Mouse (Mus musculus): ENCODE data around the gene Mier1. TPM values are rescaled to one million over a fixed set of nuclear protein-coding genes. Genes with fewer than 3 reads are reported as not detected.

Mier1 gene
- 23.6 and 26.5 TPM in 2 replicates for polyA plus RNA-seq (2015; fragmentation: Nextera tagmentation; extraction: Ambion mirVana)

DNA sequence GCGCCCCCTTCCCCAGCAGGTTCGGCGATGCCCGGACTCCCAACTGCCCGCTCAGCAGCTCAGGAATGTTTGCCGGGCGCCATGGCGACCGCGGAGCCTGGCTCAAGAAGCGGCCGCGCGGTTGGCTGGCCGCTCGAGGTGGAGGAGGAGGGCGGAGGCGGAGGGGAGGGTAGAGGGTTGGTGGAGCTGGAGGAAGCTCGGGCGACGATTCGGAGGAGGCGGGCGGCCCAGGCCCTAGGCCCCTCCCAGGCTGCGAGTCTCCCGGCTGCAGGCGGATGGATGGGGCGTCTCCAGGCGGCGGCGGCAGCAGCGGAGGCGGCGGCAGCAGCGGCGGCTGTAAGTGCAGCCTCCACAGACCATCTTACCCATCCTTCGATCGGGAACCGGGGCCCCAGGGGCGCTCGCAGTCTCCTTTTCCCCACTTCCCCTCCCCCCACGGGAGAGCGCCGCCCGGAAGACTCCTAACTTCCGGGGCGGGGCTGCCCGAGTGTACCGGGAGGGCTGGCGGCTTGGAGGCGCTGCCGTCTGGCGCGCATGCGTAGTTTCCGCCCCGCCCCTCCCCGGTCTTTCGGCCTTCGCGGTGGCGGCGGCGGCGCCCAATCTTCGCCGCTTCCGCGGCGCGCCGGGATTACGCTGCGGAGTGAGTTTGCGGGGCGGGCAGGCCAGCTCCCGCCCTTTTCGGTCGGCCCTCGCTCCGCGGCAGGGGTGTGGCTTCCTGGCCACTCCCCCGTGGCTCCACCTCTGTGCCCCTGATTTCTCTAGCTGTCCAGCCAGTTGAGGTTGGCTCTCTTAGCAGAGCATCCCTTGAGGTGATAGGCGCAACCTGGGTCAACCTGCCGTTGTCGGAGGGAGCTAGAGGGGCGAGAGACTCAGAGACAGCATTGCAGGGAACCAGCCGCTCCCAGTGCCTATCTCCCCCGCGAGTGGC, at the start of gene Mier1, which contains the start of gene Wdr78:
Mier1 (plus strand) TSS at position 207 of the 928 bp plus-strand sequence.
Wdr78 (minus strand) TSS at position 372 of the 928 bp plus-strand sequence.
- Histone ChIP-seq H3K9ac (ENCODE audit: low read depth, low read length) (peak within 1 kb of the TSS; percentile 93), H3K27me3 (ENCODE audit: control insufficient read depth, insufficient read depth, low read depth, low read length) (no peaks in the 10 kb centered on the region), H3K27ac (ENCODE audit: low read length) (peak within 1 kb of the TSS; percentile 99), H3K4me3 (ENCODE audit: low read depth, low read length) (peak within 1 kb of the TSS; percentile 91), H3K4me2 (ENCODE audit: low read depth, low read length) (peak within 1 kb of the TSS; percentile 94), H3K4me1 (ENCODE audit: control insufficient read depth, low read depth, low read length) (peaks cover 22% of the 10 kb centered on the region), H3K36me3 (ENCODE audit: control insufficient read depth, insufficient read depth) (no peaks in the 10 kb centered on the region), H3K9me3 (replicated peaks; ENCODE audit: control insufficient read depth, low read length) (no peaks in the 10 kb centered on the region)
- WGBS (ENCODE audit: insufficient replicate concordance): under 1% methylated on average over 80 of the region's 90 CpGs
- peak; percentile 96 for ATAC-seq (ENCODE audit: low read depth)

DNA sequence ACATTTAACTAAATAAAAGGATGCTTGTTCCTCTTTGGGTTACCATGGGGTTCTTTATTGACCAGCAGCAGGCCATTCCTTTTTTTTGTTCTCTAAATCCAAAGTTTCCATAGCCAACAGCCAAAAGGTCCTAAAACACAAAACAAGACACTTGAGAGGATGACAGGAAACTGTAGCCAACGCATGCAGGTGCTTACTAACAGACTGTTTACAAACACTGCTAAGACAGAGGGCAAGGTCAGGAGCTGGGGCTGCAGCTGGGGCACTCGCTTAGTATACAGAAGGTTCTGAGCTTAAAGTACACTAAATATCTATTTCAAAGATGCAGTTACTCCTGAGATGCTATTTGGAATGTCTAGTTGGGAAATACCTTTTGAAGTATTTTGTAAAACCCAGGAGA, 49.8 kb upstream of the Mier1 start:
- Histone ChIP-seq H3K4me2 (ENCODE audit: low read depth, low read length) (no peak overlapping the region), H3K4me3 (ENCODE audit: low read depth, low read length) (no peak overlapping the region), H3K9me3 (replicated peaks; ENCODE audit: control insufficient read depth, low read length) (no peaks in the 10 kb centered on the region), H3K9ac (ENCODE audit: low read depth, low read length) (no peak overlapping the region), H3K27me3 (ENCODE audit: control insufficient read depth, insufficient read depth, low read depth, low read length) (no peaks in the 10 kb centered on the region), H3K4me1 (ENCODE audit: control insufficient read depth, low read depth, low read length) (no peaks in the 10 kb centered on the region), H3K27ac (ENCODE audit: low read length) (no peak overlapping the region), H3K36me3 (ENCODE audit: control insufficient read depth, insufficient read depth) (no peaks in the 10 kb centered on the region)
- WGBS (ENCODE audit: insufficient replicate concordance): 57% methylated on average over 2 of the region's 2 CpGs
- ATAC-seq (ENCODE audit: low read depth): no peak

DNA sequence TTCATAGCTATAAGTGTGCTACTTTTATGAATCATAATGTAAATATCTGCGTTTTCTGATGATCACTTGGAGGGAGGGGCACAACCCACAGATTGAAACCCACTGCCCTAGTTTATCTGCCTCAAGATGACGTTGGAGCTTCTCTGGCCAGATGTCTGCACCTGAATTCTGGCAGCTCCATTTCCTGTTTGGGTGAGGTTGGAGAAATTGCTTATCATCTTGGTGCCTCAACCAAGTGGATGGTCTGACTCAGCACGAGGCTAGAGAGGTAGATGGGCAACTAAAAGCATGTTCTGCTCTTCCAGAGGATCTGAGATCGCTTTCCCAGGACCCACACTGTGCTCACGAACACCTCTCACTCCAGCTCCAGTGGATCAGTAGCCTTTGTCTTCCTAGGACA, 49.2 kb upstream of the Mier1 start:
- Histone ChIP-seq H3K9ac (ENCODE audit: low read depth, low read length) (no peak overlapping the region), H3K27ac (ENCODE audit: low read length) (no peak overlapping the region), H3K36me3 (ENCODE audit: control insufficient read depth, insufficient read depth) (no peaks in the 10 kb centered on the region), H3K9me3 (replicated peaks; ENCODE audit: control insufficient read depth, low read length) (no peaks in the 10 kb centered on the region), H3K4me2 (ENCODE audit: low read depth, low read length) (no peak overlapping the region), H3K4me3 (ENCODE audit: low read depth, low read length) (no peak overlapping the region), H3K4me1 (ENCODE audit: control insufficient read depth, low read depth, low read length) (no peaks in the 10 kb centered on the region), H3K27me3 (ENCODE audit: control insufficient read depth, insufficient read depth, low read depth, low read length) (no peaks in the 10 kb centered on the region)
- no peak for ATAC-seq (ENCODE audit: low read depth)
- WGBS (ENCODE audit: insufficient replicate concordance): 37% methylated on average over 5 of the region's 5 CpGs

DNA sequence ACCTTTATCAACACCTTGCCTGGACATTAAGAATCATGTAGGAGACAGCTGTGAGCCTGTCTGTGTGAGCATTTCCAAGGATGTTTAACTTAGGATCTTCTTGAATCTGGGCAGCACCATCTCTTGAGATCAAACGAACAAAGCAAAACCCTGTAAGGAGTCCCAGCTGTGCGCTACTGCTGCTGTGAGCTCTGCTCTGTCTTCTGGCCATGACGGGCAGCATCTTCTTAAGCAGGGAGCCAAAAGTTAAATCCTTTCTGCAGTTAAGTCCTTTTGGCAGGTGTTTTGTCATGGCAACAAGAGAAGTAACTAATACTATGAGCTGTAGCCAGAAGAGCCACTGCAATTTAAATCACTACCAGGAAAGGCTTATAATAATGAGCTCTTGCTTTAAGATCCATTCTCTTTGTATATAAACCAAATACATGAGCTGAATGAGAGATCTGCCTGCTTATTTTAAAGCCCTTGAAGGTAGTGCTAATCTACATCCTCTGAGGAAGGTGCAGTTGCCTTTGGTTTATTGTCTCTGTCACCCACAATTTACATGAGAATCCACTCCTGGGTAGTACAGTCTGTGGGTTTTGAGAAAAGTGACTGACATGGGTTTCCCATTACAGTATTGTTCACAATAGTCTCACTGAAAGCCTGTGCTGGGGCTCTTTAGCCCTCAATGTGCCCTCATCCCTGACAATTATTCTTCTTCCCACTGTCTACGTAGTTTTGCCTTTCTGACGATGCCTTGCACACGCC, 46.1 kb upstream of the Mier1 start:
- H3K9me3 ChIP-seq (replicated peaks; ENCODE audit: control insufficient read depth, low read length): no peaks in the 10 kb centered on the region
- no peak overlapping the region for H3K9ac ChIP-seq (ENCODE audit: low read depth, low read length)
- no peaks in the 10 kb centered on the region for H3K36me3 ChIP-seq (ENCODE audit: control insufficient read depth, insufficient read depth)
- no peak overlapping the region for H3K4me3 ChIP-seq (ENCODE audit: low read depth, low read length)
- 69% methylated on average over 6 of the region's 6 CpGs for WGBS (ENCODE audit: insufficient replicate concordance)
- ATAC-seq (ENCODE audit: low read depth): no peak
- no peaks in the 10 kb centered on the region for H3K27me3 ChIP-seq (ENCODE audit: control insufficient read depth, insufficient read depth, low read depth, low read length)
- no peaks in the 10 kb centered on the region for H3K4me1 ChIP-seq (ENCODE audit: control insufficient read depth, low read depth, low read length)
- no peak overlapping the region for H3K4me2 ChIP-seq (ENCODE audit: low read depth, low read length)
- H3K27ac ChIP-seq (ENCODE audit: low read length): no peak overlapping the region

DNA sequence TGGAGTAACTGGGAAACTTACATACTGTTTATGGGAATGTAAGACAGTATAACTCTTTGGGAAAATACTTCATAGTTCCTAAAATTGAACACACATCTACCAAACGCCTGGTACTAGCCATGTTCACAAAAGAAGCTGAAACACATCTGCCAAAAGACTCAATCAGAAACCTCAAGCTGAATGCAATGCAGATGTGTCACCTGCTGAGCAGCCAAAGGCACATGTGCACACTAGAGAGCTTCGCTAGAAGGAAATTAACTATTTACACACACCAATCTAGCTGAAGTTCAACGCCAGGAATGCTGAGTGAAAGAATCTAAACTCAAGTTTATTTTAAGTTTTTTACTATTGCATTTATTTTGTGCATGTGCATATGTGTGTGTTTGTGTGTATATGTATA, 43.6 kb upstream of the Mier1 start:
- Histone ChIP-seq H3K36me3 (ENCODE audit: control insufficient read depth, insufficient read depth) (no peaks in the 10 kb centered on the region), H3K4me1 (ENCODE audit: control insufficient read depth, low read depth, low read length) (no peaks in the 10 kb centered on the region), H3K9ac (ENCODE audit: low read depth, low read length) (no peak overlapping the region), H3K27me3 (ENCODE audit: control insufficient read depth, insufficient read depth, low read depth, low read length) (no peaks in the 10 kb centered on the region), H3K4me3 (ENCODE audit: low read depth, low read length) (no peak overlapping the region), H3K27ac (ENCODE audit: low read length) (no peak overlapping the region), H3K9me3 (replicated peaks; ENCODE audit: control insufficient read depth, low read length) (no peaks in the 10 kb centered on the region), H3K4me2 (ENCODE audit: low read depth, low read length) (no peak overlapping the region)
- 64% methylated on average over 3 of the region's 3 CpGs for WGBS (ENCODE audit: insufficient replicate concordance)
- ATAC-seq (ENCODE audit: low read depth): no peak

DNA sequence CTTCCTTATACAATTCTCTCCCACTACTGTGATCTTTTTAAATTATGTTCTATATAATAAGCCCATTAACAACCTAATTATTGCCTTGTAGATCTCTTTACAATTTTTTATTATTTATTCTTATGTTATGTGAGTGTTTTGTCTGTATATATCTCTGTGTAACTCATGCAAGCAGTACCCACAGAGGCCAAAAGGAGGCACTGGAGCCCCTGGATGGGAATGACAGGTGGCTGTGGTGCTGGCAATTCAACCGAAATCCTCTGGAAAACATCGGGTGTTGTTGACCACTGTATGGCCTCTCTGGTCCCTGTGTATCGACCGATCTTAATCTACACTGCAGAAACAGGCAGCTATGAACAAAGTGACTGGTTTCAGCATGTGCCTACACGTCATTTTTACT, 29.0 kb upstream of the Mier1 start:
- H3K9me3 ChIP-seq (replicated peaks; ENCODE audit: control insufficient read depth, low read length): no peaks in the 10 kb centered on the region
- no peaks in the 10 kb centered on the region for H3K27me3 ChIP-seq (ENCODE audit: control insufficient read depth, insufficient read depth, low read depth, low read length)
- ATAC-seq (ENCODE audit: low read depth): no peak
- H3K4me2 ChIP-seq (ENCODE audit: low read depth, low read length): no peak overlapping the region
- no peak overlapping the region for H3K27ac ChIP-seq (ENCODE audit: low read length)
- 82% methylated on average over 5 of the region's 5 CpGs for WGBS (ENCODE audit: insufficient replicate concordance)
- no peak overlapping the region for H3K9ac ChIP-seq (ENCODE audit: low read depth, low read length)
- no peaks in the 10 kb centered on the region for H3K36me3 ChIP-seq (ENCODE audit: control insufficient read depth, insufficient read depth)
- no peaks in the 10 kb centered on the region for H3K4me1 ChIP-seq (ENCODE audit: control insufficient read depth, low read depth, low read length)
- H3K4me3 ChIP-seq (ENCODE audit: low read depth, low read length): no peak overlapping the region

DNA sequence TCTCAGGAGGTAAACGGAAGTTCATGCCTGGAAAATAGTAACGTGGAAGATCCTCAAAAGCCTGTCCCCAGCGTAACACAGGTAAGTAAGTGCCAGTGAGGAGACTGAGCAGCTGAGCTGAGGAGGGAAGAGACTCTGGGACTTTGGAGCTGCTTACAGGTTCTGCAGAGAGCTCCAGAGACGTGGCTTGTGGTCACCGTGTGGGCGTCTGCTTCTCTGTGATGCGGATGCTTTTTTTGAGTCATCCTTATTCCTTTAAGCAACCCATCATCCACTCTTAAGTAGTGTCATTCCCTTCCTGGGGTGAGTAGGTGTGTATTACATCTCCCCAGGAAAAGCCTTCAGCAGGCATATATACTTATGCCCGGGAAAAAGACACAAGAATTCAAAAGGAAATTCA, 18.3 kb upstream of the Mier1 start:
- ATAC-seq (ENCODE audit: low read depth): no peak
- no peak overlapping the region for H3K9ac ChIP-seq (ENCODE audit: low read depth, low read length)
- no peaks in the 10 kb centered on the region for H3K27me3 ChIP-seq (ENCODE audit: control insufficient read depth, insufficient read depth, low read depth, low read length)
- H3K4me3 ChIP-seq (ENCODE audit: low read depth, low read length): no peak overlapping the region
- no peak overlapping the region for H3K4me2 ChIP-seq (ENCODE audit: low read depth, low read length)
- H3K9me3 ChIP-seq (replicated peaks; ENCODE audit: control insufficient read depth, low read length): no peaks in the 10 kb centered on the region
- no peak overlapping the region for H3K27ac ChIP-seq (ENCODE audit: low read length)
- H3K4me1 ChIP-seq (ENCODE audit: control insufficient read depth, low read depth, low read length): no peaks in the 10 kb centered on the region
- no peaks in the 10 kb centered on the region for H3K36me3 ChIP-seq (ENCODE audit: control insufficient read depth, insufficient read depth)
- WGBS (ENCODE audit: insufficient replicate concordance): 65% methylated on average over 8 of the region's 8 CpGs

DNA sequence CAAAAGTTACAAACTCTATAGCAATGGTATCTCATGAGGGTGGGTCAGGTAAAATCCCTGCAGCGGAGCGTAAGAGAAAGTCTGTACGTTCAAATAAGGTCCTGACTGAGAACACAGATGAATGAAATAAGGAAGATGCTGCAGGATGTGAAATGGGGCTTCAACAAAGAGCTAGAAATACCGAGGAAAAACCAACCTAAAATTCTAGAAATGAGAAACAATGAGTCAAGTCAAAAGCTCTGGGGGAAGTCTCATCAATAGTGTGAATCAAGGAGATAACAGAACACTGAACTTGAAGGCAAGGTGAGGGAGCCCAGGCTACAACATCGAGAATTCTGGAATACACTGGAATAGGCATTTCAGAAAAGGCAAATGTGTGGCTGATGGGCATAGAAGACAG, 15.7 kb upstream of the Mier1 start:
- Histone ChIP-seq H3K9ac (ENCODE audit: low read depth, low read length) (no peak overlapping the region), H3K36me3 (ENCODE audit: control insufficient read depth, insufficient read depth) (no peaks in the 10 kb centered on the region), H3K27ac (ENCODE audit: low read length) (no peak overlapping the region), H3K4me1 (ENCODE audit: control insufficient read depth, low read depth, low read length) (no peaks in the 10 kb centered on the region), H3K9me3 (replicated peaks; ENCODE audit: control insufficient read depth, low read length) (no peaks in the 10 kb centered on the region), H3K4me2 (ENCODE audit: low read depth, low read length) (no peak overlapping the region), H3K4me3 (ENCODE audit: low read depth, low read length) (no peak overlapping the region), H3K27me3 (ENCODE audit: control insufficient read depth, insufficient read depth, low read depth, low read length) (no peaks in the 10 kb centered on the region)
- 72% methylated on average over 5 of the region's 5 CpGs for WGBS (ENCODE audit: insufficient replicate concordance)
- ATAC-seq (ENCODE audit: low read depth): no peak

DNA sequence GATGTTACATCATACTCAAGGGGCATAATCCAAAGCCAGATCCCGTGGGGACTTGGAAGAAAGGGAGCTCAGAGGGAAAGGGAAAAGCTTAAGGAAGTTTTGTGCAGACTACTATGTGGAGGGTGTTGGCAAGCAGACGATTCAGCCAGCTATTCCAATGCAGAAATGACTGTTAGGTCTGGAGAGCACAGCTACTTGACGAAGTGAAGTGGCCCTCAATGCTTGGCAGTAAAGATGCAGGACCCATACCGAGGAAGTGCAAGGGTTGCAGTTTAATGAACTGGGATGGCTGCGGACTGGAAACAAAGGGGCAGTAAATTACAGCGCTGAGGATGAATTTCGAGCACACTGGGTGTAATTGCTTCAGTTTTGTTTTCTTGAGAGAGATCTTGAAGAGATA, 1.5 kb upstream of the Mier1 start:
- whole genome bisulfite sequencing (ENCODE audit: insufficient replicate concordance): 63% methylated on average over 7 of the region's 7 CpGs
- Histone ChIP-seq H3K4me3 (ENCODE audit: low read depth, low read length) (peak overlapping the region; percentile 91; the same call in 1 of the 2 replicates), H3K9ac (ENCODE audit: low read depth, low read length) (no peak overlapping the region)

More for the DNA sequence above, 1.5 kb upstream of the Mier1 start:
- Histone ChIP-seq H3K27me3 (ENCODE audit: control insufficient read depth, insufficient read depth, low read depth, low read length) (no peaks in the 10 kb centered on the region), H3K4me1 (ENCODE audit: control insufficient read depth, low read depth, low read length) (peaks cover 17% of the 10 kb centered on the region), H3K9me3 (replicated peaks; ENCODE audit: control insufficient read depth, low read length) (no peaks in the 10 kb centered on the region), H3K27ac (ENCODE audit: low read length) (no peak overlapping the region), H3K36me3 (ENCODE audit: control insufficient read depth, insufficient read depth) (no peaks in the 10 kb centered on the region), H3K4me2 (ENCODE audit: low read depth, low read length) (peak overlapping the region; percentile 94)
- ATAC-seq (ENCODE audit: low read depth): no peak
